Mouse (Mus musculus) spleen, adult 2 months (tissue): ENCODE measurements at regions not wholly inside any gene's neighbourhood (a gene's known extent, or its start where the extent isn't known, plus 50 kb on each side); places are given as distances from the start of the nearest gene placed in this dataset.

Experiments used
- CTCF ChIP-seq: fragments of 200-500 bp; IDR thresholded peaks from 2 replicates; pipeline ENCODE4 v1.5.1; 2011; ENCODE audit warnings: mild to moderate bottlenecking, inconsistent platforms; ENCODE audit not compliant: insufficient read depth, insufficient read length, insufficient replicate concordance; ENCODE audit errors: extremely low read depth
- POLR2A ChIP-seq: fragments of 200-500 bp; IDR thresholded peaks from 2 replicates; pipeline ENCODE4 v1.6.1; 2011; ENCODE audit warnings: low read depth, low read length, inconsistent platforms

GRCm38 (mm10) chr5:97669726-97670125 is 212.9 kb upstream of the Gk2 start:
- no peak for TF ChIP-seq POLR2A
- TF ChIP-seq CTCF, result no peak
